Mouse (Mus musculus) liver, embryonic 13.5 days (tissue): ENCODE data around the gene Stk38. TPM values are rescaled to one million over a fixed set of nuclear protein-coding genes. Genes with fewer than 3 reads are reported as not detected.

Experiments
- ATAC-seq: fragments of 200-750 bp; cut with Nextera tagmentation; 2 replicates; pipeline ENCODE4 v1.8.0; 2017; ENCODE audit warnings: low read depth, mild to moderate bottlenecking, moderate number of reproducible peaks, moderate library complexity
- DNase-seq: peaks from one replicate; pipeline ENCODE4 v3.0.0; 2022
- H3K27ac ChIP-seq: fragments of 300-500 bp; sonication (generic); 2 replicates; pipeline ENCODE4 v1.5.1; 2015; ENCODE audit warnings: moderate library complexity, mild to moderate bottlenecking, inconsistent platforms
- H3K27me3 ChIP-seq: fragments of 300-500 bp; sonication (generic); 2 replicates; pipeline ENCODE4 v1.6.1; 2015; ENCODE audit warnings: mild to moderate bottlenecking, inconsistent platforms
- H3K36me3 ChIP-seq: fragments of 300-500 bp; sonication (generic); 2 replicates; pipeline ENCODE4 v1.6.1; 2015; ENCODE audit warnings: mild to moderate bottlenecking, inconsistent platforms
- H3K4me1 ChIP-seq: fragments of 300-500 bp; sonication (generic); replicated peaks from 2 replicates; pipeline ENCODE4 v1.6.1; 2015; ENCODE audit warnings: inconsistent platforms
- H3K4me2 ChIP-seq: fragments of 300-500 bp; sonication (generic); 2 replicates; pipeline ENCODE4 v1.6.1; 2015; ENCODE audit warnings: inconsistent platforms, mild to moderate bottlenecking, moderate library complexity
- H3K4me3 ChIP-seq: fragments of 300-500 bp; sonication (generic); replicated peaks from 2 replicates; pipeline ENCODE4 v1.5.1; 2015; ENCODE audit warnings: mild to moderate bottlenecking, inconsistent platforms
- H3K9ac ChIP-seq: fragments of 300-500 bp; sonication (generic); 2 replicates; pipeline ENCODE4 v1.6.1; 2015; ENCODE audit warnings: mild to moderate bottlenecking, inconsistent platforms
- H3K9me3 ChIP-seq: fragments of 300-500 bp; sonication (generic); replicated peaks from 2 replicates; pipeline ENCODE4 v1.6.1; 2016; ENCODE audit warnings: inconsistent platforms
- WGBS: fragments of 180-500 bp; shearing (Covaris S2); methylation state at CpG from one replicate; pipeline ENCODE4 v1.1.7; 2015; ENCODE audit not compliant: insufficient replicate concordance; 5-methylcytosine and 5-hydroxymethylcytosine counted together
- polyA plus RNA-seq: library from polyadenylated mRNA; unstranded; fragments of >200 nt; fragmentation: Nextera tagmentation; extraction: Ambion mirVana; gene quantifications from 2 replicates; pipeline ENCODE4 v1.2.1, GENCODE M21; 2015

Gene Stk38
- polyA plus RNA-seq, 1 experiment from 2014 or later: 38.4 TPM

GRCm38 (mm10) chr17:28936133-28936532 lies 71.7 kb downstream of the Stk38 start:
- peak overlapping the region; percentile 69 for H3K27ac ChIP-seq

GRCm38 (mm10) chr17:28934120-28934916 lies 73.5 kb downstream of the Stk38 start:
- peak overlapping the region; percentile 25; the same call in 1 of the 2 replicates for H3K27ac ChIP-seq
- H3K4me2 ChIP-seq: no peak overlapping the region
- no peaks in the 10 kb centered on the region; the same call in 1 of the 2 replicates for H3K9me3 ChIP-seq
- H3K4me1 ChIP-seq: peaks cover 54% of the 10 kb centered on the region
- no peaks in the 10 kb centered on the region for H3K36me3 ChIP-seq
- H3K27me3 ChIP-seq: no peaks in the 10 kb centered on the region
- 73% methylated on average over 19 of the region's 19 CpGs for WGBS
- no peak for DNase-seq
- H3K9ac ChIP-seq: 0 out of 2 replicates have a peak overlapping the region, but pooled peaks have one; percentile 23
- no peak overlapping the region for H3K4me3 ChIP-seq
- ATAC-seq: no peak

More at GRCm38 (mm10) chr17:28936133-28936532, 71.7 kb downstream of the Stk38 start:
- DNase-seq (no peak), ATAC-seq (peak; percentile 77)
- Histone ChIP-seq H3K9ac (peak overlapping the region; percentile 49; the same call in 1 of the 2 replicates), H3K27me3 (no peaks in the 10 kb centered on the region), H3K4me3 (no peak overlapping the region), H3K36me3 (no peaks in the 10 kb centered on the region), H3K4me1 (peaks cover 37% of the 10 kb centered on the region), H3K9me3 (no peaks in the 10 kb centered on the region; the same call in 1 of the 2 replicates), H3K4me2 (peak overlapping the region; percentile 21)
- 23% methylated on average over 7 of the region's 7 CpGs for WGBS

- H3K27ac ChIP-seq: peak overlapping the region; percentile 99
- DNase-seq (no peak), ATAC-seq (no peak)
- no peaks in the 10 kb centered on the region; the same call in 1 of the 2 replicates for H3K9me3 ChIP-seq
- 90% methylated on average over 4 of the region's 4 CpGs for WGBS
- H3K4me1 ChIP-seq: peaks cover 75% of the 10 kb centered on the region
- H3K36me3 ChIP-seq: no peaks in the 10 kb centered on the region
- no peak overlapping the region for H3K4me3 ChIP-seq
- no peak overlapping the region for H3K4me2 ChIP-seq
- no peak overlapping the region for H3K9ac ChIP-seq
- no peaks in the 10 kb centered on the region for H3K27me3 ChIP-seq
Observed at GRCm38 (mm10) chr17:28932274-28932673, 75.5 kb downstream of the Stk38 start.

GRCm38 (mm10) chr17:28931436-28932211 lies 76.2 kb downstream of the Stk38 start:
- peak overlapping the region; percentile 68; the same call in 1 of the 2 replicates for H3K4me2 ChIP-seq
- DNase-seq (no peak), ATAC-seq (no peak)
- no peaks in the 10 kb centered on the region for H3K9me3 ChIP-seq
- no peaks in the 10 kb centered on the region for H3K36me3 ChIP-seq
- peak overlapping the region; percentile 84; the same call in 1 of the 2 replicates for H3K9ac ChIP-seq
- H3K4me3 ChIP-seq: no peak overlapping the region
- 79% methylated on average over 18 of the region's 18 CpGs for WGBS
- peak overlapping the region; percentile 99 for H3K27ac ChIP-seq
- peaks cover 81% of the 10 kb centered on the region for H3K4me1 ChIP-seq
- no peaks in the 10 kb centered on the region for H3K27me3 ChIP-seq

- H3K4me2 ChIP-seq: peak overlapping the region; percentile 68
- no peaks in the 10 kb centered on the region for H3K27me3 ChIP-seq
- 11% methylated on average over 14 of the region's 14 CpGs for WGBS
- ATAC-seq: peak; percentile 85
- no peaks in the 10 kb centered on the region for H3K36me3 ChIP-seq
- H3K4me3 ChIP-seq: peak overlapping the region; percentile 30
- peaks cover 76% of the 10 kb centered on the region for H3K4me1 ChIP-seq
- H3K27ac ChIP-seq: peak overlapping the region; percentile 99
- H3K9ac ChIP-seq: peak overlapping the region; percentile 84
- no peaks in the 10 kb centered on the region for H3K9me3 ChIP-seq
- peak; percentile 87 for DNase-seq
Observed at GRCm38 (mm10) chr17:28930392-28931074, 77.3 kb downstream of the Stk38 start.

- Histone ChIP-seq H3K27ac (peak overlapping the region; percentile 99), H3K9ac (peak overlapping the region; percentile 63), H3K27me3 (no peaks in the 10 kb centered on the region), H3K4me3 (no peak overlapping the region), H3K4me2 (no peak overlapping the region), H3K4me1 (peaks cover 66% of the 10 kb centered on the region), H3K36me3 (no peaks in the 10 kb centered on the region), H3K9me3 (no peaks in the 10 kb centered on the region)
- WGBS: 85% methylated on average over 4 of the region's 4 CpGs
- no peak for ATAC-seq
- no peak for DNase-seq
Observed at GRCm38 (mm10) chr17:28929369-28929768, 78.4 kb downstream of the Stk38 start.

GRCm38 (mm10) chr17:28928004-28928403 lies 79.8 kb downstream of the Stk38 start:
- DNase-seq (no peak), ATAC-seq (no peak)
- Histone ChIP-seq H3K27me3 (no peaks in the 10 kb centered on the region), H3K4me3 (no peak overlapping the region), H3K4me2 (no peak overlapping the region), H3K9ac (no peak overlapping the region), H3K27ac (peak overlapping the region; percentile 99), H3K36me3 (no peaks in the 10 kb centered on the region), H3K9me3 (no peaks in the 10 kb centered on the region), H3K4me1 (peaks cover 66% of the 10 kb centered on the region)
- 77% methylated on average over 9 of the region's 9 CpGs for WGBS

GRCm38 (mm10) chr17:28926866-28927635 lies 80.7 kb downstream of the Stk38 start:
- Histone ChIP-seq H3K4me1 (peaks cover 60% of the 10 kb centered on the region), H3K27me3 (no peaks in the 10 kb centered on the region)

GRCm38 (mm10) chr17:28926380-28926779 lies 81.4 kb downstream of the Stk38 start:
- Histone ChIP-seq H3K27me3 (no peaks in the 10 kb centered on the region), H3K36me3 (no peaks in the 10 kb centered on the region), H3K27ac (peak overlapping the region; percentile 78; the same call in 1 of the 2 replicates), H3K9ac (no peak overlapping the region), H3K4me2 (no peak overlapping the region), H3K4me3 (no peak overlapping the region), H3K4me1 (peaks cover 53% of the 10 kb centered on the region), H3K9me3 (no peaks in the 10 kb centered on the region)
- 9% methylated on average over 13 of the region's 13 CpGs for WGBS
- DNase-seq: peak; percentile 61
- no peak for ATAC-seq

More at GRCm38 (mm10) chr17:28926866-28927635, 80.7 kb downstream of the Stk38 start:
- Histone ChIP-seq H3K4me2 (no peak overlapping the region), H3K9ac (no peak overlapping the region), H3K36me3 (no peaks in the 10 kb centered on the region), H3K9me3 (no peaks in the 10 kb centered on the region), H3K4me3 (no peak overlapping the region), H3K27ac (peak overlapping the region; percentile 99)
- ATAC-seq (no peak), DNase-seq (peak; percentile 62)
- WGBS: 33% methylated on average over 15 of the region's 15 CpGs

GRCm38 (mm10) chr17:28924957-28925595 lies 82.7 kb downstream of the Stk38 start:
- Histone ChIP-seq H3K4me2 (no peak overlapping the region), H3K9me3 (no peaks in the 10 kb centered on the region), H3K4me1 (peaks cover 49% of the 10 kb centered on the region), H3K27me3 (no peaks in the 10 kb centered on the region), H3K4me3 (no peak overlapping the region), H3K9ac (no peak overlapping the region), H3K36me3 (no peaks in the 10 kb centered on the region), H3K27ac (no peak overlapping the region)
- DNase-seq (no peak), ATAC-seq (no peak)
- WGBS: 73% methylated on average over 8 of the region's 8 CpGs
